Mouse (Mus musculus): ENCODE results near the gene C2cd3.

C2cd3 gene

DNA sequence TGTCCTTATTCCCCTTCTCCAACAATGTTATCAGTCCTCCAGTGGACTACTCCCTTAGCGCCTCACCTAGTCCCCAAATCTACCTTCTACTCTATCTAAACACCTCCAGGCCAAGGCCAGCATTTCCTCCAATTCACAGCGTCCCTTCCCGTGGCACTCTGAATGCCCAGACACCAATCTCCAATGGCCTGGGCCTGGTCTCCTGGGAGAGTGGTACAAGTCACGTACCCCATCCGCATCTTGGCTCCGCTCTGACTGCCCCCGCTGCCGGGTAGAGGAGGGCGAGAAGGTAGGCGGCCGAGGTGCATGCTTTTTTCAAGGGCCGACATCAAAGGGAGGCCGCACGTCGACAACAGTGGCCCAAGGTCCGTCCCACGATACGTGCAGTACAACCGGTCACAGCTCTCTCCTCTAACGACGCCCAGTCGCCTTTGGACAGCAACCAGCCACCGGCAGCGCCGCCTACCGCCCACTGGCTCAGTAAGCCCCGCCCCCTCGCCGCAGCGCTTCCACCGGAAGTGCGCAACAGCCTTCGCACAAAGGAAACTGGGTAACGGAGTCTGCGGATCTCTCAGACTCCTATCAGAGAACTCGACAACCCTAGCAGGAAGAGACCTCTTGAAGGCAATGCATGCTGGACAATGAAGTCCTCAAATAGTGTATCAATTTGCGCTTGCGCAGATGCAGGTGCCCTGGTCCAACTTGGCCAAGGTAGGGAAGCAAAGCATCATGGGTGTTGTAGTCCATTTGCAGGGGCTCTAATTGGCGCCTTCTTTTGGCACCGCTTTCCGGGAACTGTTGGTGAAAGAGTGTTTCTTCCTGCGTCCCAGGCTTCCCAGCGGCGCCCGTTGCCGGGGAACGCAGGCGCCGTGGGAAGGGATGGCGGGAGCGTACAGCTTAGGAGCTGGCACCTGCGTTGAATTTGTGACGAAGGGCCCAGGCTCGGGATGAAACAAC is at the start of gene C2cd3, which contains the start of gene Ppme1:
Gene C2cd3, plus strand, starts transcription at position 739 of the 957 bp plus-strand sequence.
Gene Ppme1, minus strand, starts transcription at position 813 of the 957 bp plus-strand sequence.
- DNase-seq, result peak; percentile 98

DNA sequence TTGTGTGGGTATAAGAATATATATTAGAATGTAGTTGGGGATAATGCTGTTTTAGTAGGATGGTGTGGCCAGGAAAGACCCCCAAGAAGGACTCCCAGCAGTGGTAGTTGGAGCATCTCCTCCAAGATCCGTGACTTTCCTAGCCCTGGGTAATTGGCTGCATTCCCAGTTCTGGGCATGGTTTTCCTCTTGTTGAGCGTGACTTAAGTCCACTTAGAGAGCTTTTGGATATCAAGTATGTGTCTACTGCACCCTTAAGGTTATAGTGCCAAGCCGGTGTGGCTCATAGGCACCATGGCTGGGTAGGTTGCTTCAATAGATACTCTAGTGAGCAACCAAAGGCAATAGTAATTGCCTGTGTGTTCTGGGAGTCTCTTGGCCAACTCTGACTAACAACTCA is 48.3 kb upstream of the C2cd3 start:
- no peak for DNase-seq

DNA sequence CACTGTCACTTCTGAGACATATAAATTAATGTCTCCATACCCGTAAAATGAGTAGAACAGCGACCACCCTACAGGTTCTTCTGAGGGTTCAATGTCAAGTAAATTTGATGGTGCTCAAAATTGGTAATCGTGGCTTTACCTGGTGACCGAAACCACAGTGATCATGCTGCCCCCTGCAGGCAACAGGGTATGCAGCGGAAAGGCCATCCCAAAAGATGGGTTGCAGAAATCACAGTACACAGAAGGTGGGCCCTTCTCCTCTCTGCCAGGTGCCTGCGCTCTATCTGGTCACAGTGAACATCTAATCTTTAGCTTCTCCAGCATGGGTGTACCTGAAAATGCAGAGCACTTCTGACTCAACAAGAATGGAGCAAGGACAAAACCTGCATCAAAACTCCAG is 46.6 kb upstream of the C2cd3 start:
- peak; percentile 24 for DNase-seq

DNA sequence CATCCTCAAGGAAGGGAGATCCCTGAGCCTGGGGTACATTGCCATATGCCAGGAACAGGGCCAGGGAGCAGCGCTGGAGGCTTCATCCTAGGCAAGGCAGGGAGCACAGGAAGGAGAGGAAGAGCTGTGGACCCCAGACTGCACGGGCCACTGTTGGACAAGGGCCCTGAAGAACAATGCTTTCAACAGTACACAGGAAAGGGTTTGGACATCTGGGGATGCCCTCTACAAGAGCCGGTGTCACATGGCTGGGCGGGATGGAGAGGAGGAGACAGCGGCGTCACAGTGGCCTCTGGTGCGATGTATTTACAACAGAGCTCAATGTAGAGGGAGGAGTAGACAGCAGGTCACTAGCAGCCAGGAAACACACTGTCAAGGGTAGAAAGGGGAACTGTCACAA is 44.5 kb upstream of the C2cd3 start:
- no peak for DNase-seq

DNA sequence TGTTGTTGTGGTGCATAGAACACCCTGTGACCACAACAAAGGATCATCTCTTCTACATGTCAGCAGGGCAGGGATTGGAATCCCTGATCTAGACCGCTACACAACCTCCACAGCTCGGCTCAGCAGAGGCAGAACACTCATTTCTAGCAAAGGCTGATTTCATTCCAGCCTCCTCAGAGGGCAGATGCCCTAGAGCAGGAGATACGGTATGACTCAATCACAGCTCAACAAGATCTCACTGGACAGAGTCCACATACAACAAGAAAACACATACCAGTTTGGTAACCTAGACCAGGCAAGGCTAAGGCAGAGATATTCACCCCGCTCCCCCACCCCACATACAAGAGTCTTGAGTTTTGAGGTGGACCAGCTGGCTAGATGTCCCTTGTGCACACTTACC is 43.4 kb upstream of the C2cd3 start:
- DNase-seq, result no peak

DNA sequence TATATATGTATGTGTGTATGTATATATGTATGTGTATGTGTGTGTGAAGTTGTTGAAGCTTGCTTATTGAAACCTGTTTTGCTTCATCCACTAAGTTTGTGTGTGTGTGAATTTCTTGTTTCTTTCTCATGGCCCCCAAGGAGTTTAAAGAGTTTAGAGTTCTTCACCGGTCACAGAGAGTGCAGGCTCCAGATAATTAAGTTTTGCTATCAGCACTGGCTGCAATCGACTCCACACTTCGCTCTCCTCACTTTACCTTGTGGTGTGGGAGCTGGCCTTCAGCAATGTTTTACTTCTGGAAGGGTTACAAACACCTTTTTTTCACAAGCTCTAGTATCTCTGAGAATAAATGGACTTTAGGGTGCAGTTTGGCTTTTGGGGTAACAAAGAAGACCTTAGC is 40.8 kb upstream of the C2cd3 start:
- no peak for DNase-seq

DNA sequence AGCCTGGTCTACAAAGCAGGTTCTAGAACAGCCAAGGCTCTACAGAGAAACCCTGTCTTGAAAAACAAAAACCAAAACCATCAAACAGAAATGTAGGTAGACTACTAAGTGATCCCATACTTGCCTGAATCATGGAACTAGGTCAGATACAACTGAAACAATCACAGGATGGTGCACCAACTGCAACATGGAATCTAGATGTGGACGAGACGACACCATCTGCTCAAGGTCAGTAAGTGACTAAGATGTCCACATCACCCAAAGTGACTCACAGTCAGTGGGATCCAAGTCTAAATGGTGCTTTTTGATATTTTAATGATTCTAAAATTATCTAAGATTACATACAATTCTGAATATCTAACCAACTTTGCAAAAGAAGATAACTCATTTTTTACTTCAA is 36.1 kb upstream of the C2cd3 start:
- no peak for DNase-seq

DNA sequence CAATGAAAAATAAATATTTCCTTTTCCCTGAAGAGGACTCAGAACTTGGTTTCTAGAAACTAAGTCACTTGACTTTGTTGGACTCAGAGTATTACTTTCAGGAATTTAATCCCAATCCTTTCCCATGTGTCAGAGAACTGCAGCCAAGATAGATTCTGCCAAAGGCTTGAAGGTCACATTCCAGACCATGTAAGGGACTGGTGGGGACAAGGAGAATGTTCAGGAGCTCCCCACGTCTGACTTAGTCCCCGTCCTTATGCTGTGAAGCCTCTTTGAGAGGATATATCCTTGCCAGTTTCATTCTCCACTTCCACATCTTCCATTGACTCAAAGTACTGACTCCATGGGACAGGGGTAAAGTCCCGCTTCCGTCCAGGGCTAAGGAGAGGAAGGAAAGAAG is 17.0 kb upstream of the C2cd3 start:
- no peak for DNase-seq

DNA sequence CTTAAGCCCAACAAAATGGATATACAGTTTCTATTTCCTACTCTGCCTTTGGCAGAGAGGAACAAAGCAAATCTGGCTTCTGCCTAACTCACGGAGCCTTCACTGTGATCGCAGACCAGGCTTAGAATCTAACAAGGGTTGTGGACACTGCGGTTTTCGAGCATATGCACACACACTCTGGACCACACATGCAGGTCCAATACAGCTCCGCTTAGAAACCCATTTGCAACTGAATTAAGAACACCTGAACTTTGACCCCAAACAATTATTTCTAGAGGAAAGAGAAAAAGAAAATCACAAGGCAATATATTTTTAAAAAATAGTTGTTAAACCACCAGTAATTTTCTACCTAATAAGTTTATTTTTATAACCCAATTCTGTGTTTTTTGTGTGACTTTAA is 15.7 kb upstream of the C2cd3 start:
- no peak for DNase-seq

DNA sequence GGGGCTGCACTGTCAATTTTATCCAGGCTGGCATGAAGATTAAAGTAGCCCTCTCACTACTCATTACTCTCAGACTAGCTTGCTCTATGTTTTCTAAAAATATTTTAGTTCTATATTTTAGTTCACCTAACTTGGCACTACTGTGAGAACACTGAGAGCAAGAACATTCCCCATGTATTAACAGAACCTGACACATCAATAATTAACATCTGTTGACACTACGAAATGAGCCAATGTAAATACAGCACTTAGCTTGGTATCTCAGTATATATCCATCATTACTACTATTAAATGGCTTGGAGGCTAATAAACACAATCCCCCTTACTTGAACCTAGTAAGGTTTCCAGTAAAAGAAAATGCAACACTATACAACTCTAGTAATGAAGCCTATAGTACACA is 15.3 kb upstream of the C2cd3 start:
- no peak for DNase-seq

DNA sequence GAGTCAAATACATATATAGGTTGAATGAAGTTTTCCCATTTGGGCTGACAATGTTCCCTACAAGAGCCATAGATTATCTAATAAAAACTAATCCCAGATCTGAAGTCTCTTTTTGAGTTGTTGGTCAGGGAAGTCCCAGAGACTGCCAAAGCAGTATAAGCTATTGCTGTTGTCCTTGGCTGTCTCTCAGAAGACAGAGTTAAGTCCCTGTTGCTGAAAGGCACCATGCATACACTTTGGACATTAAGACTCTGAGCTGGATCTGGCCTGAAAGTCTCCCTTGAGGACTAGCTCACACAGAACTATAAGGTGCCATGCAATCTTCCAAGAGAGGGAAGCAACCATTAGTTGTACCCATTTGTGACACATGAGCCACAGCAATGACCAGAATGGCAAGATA is 14.2 kb upstream of the C2cd3 start:
- no peak for DNase-seq

DNA sequence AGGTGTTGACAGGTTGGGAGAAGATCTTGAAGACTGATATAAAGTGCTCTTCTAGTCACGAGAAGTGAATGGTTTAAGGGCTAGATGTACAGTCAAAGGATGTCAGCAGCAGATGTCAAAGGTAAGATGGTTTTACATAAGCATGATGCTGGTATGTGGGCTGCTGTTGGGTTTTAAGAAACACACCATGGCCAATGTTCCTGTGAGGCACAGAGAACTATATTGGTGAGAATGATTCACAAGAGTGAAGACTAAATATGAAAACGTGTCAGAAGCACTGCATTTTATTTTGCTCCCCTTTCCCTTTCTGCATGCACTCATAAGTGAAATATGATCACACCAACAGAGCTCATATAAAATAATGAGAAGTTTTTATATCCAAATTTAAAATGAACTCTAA is 8.9 kb upstream of the C2cd3 start:
- DNase-seq, result no peak

DNA sequence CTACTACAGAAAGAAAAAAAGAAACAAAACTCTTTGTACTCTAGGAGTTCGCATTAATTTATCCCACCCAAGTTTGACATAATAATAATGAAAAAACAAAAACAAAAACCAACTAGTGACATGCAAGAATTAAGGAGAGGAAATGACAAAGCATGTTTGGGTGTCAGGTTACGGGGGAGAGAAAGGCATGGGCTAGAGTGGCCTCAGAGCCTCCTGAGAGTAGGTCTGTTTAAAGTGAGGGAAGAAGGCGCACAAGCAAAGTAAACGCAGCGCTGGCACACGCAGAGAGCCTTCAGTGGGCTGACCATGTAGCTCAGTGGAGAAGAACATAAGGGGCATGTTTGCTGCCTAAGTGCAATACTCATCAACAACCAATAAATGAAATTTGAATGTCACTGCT is 7.1 kb upstream of the C2cd3 start:
- DNase-seq, result no peak

DNA sequence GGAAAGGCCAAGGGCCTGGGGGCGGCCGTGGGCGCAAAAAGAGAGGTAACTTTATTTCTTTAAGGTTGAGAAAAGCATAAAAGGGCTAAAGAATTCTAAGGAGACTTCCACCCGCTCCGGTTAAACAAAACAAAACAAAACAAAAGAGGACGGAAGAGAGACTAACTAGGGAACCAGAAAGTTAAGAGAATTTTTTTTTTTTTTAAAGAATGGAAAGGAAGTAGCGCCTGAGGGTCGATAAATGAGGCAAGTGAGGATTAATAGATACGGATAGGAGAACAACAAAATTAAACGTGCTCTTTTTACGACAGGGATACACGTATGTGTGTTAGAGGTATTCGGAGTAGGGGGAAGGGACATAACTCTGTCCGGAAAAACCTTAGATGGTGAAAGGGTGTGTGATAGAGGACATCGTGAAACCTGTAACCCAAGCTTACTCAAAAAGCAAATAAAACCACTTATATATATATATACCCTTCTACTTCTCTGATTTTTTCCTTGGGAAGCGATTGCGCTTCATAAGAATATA is 483 bp downstream of the C2cd3 start:
- no peak for DNase-seq

DNA sequence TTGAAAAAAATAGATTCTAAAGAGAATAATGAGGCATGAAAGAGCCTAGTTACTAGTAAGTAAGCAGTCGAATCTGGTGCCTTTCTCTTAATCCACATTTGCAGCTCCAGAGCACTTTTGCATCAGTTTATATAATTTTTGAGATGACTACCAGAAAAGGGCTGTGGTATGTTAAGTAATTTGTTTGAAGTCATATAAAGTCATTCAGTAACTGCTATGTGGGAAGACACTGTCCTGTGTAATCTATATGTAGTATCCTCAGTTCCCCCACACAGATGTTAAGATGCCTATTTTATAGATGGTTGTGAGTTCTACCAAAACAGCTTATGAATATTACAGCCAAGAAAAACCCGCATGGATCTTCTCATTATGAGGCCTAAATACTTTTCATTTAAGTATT is 6.2 kb downstream of the C2cd3 start:
- no peak for DNase-seq

DNA sequence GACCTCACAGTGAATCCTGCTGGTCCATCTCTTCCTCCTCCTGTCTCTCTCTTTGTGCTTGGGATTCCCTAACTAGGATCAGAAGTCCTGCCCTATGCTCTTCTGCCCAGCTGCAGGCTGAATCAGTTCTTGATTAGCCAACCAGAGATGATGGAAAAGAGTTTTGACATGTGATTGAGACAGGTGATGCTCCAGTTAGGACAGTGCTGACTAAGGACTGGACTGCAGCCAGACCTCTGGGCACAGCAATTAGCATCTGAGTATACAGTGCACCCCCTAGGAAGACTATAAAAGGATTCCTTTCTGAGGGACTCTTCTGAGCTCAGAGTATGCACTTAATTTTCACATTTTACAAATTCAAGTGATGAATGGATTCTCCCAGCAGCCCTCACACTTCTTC is 9.1 kb downstream of the C2cd3 start:
- no peak for DNase-seq

DNA sequence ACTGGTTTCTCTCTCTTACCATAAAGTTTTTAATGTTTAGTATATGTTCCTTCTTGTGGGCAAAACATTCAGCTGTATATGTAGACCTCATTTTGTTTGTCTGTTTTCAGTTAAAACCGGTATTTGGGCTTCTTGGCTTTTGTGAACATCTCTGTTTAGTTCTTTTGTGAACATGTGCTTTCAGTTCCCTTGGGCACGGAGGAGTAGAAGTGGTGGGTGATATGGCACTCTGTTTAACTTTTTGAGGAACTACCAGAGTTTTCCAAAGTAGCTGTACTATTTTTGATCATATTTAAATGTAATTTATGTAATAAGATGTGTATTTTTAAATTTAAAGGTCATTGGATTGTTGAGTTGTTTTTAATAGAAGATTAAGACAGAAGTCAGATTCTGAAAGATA is 11.2 kb downstream of the C2cd3 start:
- no peak for DNase-seq

DNA sequence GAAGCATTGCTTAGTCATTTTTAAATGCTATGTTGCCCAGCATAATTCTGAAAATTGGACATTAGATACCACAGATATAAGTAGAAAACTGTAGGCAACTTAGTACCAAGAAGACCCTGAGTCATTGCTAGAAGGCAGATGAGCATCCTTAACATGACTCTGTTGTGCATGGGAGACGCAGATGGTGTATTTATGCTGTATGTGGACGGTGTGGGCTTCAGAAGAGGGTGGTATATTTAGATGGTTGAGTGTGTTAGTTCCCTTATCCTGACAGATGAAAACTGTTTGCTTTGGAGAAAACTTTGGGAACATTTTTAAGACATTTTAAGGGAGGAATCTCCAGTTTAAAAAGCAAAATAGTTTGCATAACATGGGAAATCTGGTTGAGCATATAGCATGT is 16.1 kb downstream of the C2cd3 start:
- no peak for DNase-seq

DNA sequence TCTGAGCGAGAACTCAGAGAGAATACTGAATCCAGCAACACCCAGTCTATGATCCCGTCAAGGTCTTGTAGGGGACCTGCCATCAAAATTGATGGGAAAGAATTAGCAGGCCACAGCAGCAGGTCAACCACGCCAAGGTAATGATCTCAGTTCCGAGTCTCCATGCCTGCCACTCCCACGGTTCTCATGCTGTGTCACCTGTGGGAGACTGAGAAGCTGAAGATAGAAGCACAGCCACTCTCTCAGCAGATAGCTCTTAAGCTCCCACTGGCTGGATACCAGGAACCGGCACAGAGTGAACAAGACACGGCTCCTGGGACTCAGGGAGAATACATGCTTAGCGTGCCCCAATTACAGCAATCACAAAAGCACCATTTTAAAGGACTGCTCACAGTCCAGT is 18.1 kb downstream of the C2cd3 start:
- DNase-seq, result no peak

DNA sequence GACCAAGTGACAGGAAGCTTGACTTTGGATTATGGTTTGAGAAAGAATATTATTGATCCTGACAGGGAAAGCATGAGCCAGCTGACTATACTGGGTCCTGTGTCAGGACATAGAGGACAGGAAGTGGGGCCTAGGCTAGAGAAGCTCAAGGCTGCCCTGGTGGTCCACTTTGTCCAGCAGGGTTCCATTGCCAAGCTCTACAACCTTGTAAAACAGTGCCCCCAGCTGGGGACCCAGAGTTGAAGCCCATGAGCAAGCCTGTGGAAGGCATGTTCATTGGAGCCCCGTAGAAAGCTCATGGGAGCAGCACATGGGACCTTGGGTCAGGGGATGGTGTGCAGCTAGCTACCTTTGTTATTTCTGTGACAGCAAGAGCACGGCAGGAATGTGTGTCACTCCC is 20.2 kb downstream of the C2cd3 start:
- peak; percentile 5 for DNase-seq

DNA sequence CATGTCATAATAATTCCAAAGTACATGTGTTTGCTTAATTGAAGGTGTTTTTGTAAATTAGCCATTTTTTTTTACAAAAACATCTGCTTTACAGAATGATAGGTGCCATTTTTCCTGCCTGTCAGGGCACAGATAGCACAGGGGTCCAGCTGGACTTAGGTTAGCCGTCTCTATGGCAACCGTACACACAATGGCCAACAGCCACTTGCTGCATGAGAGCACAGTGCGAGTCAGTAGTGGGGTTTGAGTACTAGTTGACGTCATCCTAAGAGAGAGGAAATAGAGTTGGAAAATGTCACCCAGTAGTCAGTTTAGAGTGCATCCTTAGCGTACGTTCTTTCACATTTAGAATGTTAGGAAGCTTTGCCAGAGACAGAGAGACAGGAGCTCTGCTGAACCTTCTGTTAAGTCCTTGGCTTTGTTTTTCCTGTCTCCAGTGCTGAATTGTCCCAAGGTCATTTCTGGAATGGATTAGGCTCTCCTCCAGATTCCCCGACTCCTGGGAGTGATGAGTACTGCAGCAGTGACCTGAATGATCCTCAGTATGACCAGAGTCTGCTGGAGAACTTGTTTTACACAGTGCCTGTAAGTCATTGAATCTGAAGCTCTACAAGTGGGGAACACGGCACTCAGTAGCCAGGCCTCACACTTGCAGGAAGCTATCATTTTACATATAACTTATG is 27.3 kb downstream of the C2cd3 start:
- no peak for DNase-seq

DNA sequence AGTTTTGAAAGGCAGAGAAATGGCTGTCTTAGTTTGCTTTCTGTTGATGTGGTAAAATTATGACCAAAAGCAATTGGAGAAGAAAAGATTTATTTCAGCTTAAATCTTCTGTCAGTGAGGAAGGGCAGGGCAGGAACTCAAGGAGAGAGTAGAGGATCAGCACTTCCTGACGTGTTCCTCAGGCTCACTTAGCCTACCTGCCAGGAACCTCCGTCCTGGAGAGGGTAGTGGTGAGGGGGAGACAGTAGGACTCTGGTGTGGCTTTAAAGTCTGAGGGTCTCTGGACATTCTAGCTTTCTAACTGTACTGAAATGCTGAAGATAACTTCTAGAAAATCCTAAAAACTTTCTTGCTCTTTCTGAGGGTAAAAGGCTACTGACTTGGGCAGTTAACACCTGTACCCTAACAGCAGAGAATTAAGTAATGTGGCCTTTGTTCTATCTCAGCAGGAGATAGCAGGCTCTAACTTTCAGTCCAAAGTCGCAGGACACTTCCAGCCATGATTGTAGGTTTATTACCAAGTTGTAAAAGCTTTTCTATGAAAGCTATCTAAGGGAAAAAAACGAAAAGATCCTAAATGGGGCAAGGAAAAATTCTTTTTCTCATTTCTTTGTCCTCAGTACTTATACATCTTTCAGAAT is 29.0 kb downstream of the C2cd3 start:
- no peak for DNase-seq

DNA sequence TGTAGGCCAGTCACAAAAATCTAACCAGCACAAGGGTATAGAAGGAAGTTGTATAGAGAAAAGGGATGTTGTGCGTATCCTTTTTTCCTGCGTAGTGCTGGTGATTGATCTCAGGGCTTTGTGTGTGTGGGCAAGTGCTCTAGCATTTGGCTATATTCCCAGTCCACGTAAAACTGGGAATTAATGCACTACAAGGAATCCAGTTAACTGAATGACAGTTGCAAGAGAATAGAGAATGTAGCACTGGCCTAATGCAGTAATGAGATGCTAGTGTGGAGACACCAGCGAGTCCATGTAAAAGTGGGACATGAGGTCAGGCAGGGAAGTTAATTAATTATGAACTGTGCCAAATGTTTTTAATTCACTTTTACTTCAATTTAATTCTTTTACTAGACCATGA is 30.7 kb downstream of the C2cd3 start:
- no peak for DNase-seq

DNA sequence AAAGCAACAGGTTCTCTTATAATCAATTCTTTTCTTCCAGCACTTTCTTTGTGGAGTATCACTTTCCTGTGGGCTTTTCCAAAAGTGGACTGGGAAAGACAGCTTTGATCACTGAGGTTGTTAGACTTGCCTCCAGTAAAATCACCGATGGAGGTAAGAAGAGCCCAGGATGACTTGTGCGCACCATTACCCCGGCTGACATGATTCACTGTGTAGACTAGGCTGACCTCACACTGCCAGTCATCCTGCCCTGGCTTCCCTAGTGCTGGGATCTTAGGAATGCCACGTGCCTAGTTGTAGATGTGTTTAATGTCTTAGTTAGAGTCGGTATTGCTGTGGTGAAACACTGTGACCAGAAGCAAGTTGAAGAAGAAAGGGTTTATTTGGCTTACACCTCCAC is 35.6 kb downstream of the C2cd3 start:
- DNase-seq, result no peak
